Mouse (Mus musculus): ENCODE measurements around the gene Prss23. TPM values are rescaled to one million over a fixed set of nuclear protein-coding genes. Genes with fewer than 3 reads are reported as not detected.

Gene Prss23
- polyA plus RNA-seq, 1 experiment from 2014 or later = 14.9 TPM

GRCm38 (mm10) chr7:89558446-89559039 lies 31.6 kb upstream of the Prss23 start:
- Histone ChIP-seq H3K27ac (replicated peaks; ENCODE audit: low read depth, low read length) (no peak overlapping the region), H3K9me3 (ENCODE audit: control insufficient read depth, low read length) (no peaks in the 10 kb centered on the region), H3K36me3 (ENCODE audit: control insufficient read depth, insufficient read depth, low read length) (no peaks in the 10 kb centered on the region), H3K4me2 (ENCODE audit: low read depth, severe bottlenecking) (no peak overlapping the region), H3K27me3 (ENCODE audit: control insufficient read depth, insufficient read depth, low read length) (no peaks in the 10 kb centered on the region), H3K4me3 (ENCODE audit: low read depth, low read length) (no peak overlapping the region), H3K9ac (ENCODE audit: low read length) (no peak overlapping the region), H3K4me1 (ENCODE audit: control insufficient read depth, insufficient read depth, low read length) (no peaks in the 10 kb centered on the region)
- DNase-seq (ENCODE audit: low spot score) (no peak), ATAC-seq (ENCODE audit: insufficient number of reproducible peaks, low FRiP score, low TSS enrichment, low read depth) (no peak)
- 79% methylated on average over 11 of the region's 11 CpGs for WGBS

GRCm38 (mm10) chr7:89557056-89557455 lies 30.1 kb upstream of the Prss23 start:
- Histone ChIP-seq H3K4me2 (ENCODE audit: low read depth, severe bottlenecking) (no peak overlapping the region), H3K9ac (ENCODE audit: low read length) (no peak overlapping the region), H3K4me1 (ENCODE audit: control insufficient read depth, insufficient read depth, low read length) (no peaks in the 10 kb centered on the region), H3K27me3 (ENCODE audit: control insufficient read depth, insufficient read depth, low read length) (no peaks in the 10 kb centered on the region), H3K36me3 (ENCODE audit: control insufficient read depth, insufficient read depth, low read length) (no peaks in the 10 kb centered on the region), H3K4me3 (ENCODE audit: low read depth, low read length) (no peak overlapping the region), H3K27ac (replicated peaks; ENCODE audit: low read depth, low read length) (no peak overlapping the region), H3K9me3 (ENCODE audit: control insufficient read depth, low read length) (no peaks in the 10 kb centered on the region)
- no peak for ATAC-seq (ENCODE audit: insufficient number of reproducible peaks, low FRiP score, low TSS enrichment, low read depth)
- 85% methylated on average over 5 of the region's 5 CpGs for WGBS
- no peak for DNase-seq (ENCODE audit: low spot score)

- no peaks in the 10 kb centered on the region for H3K27me3 ChIP-seq (ENCODE audit: control insufficient read depth, insufficient read depth, low read length)
- no peak overlapping the region for H3K27ac ChIP-seq (replicated peaks; ENCODE audit: low read depth, low read length)
- H3K4me2 ChIP-seq (ENCODE audit: low read depth, severe bottlenecking) = no peak overlapping the region
- no peak overlapping the region for H3K4me3 ChIP-seq (ENCODE audit: low read depth, low read length)
- H3K36me3 ChIP-seq (ENCODE audit: control insufficient read depth, insufficient read depth, low read length) = no peaks in the 10 kb centered on the region
- DNase-seq (ENCODE audit: low spot score) (no peak), ATAC-seq (ENCODE audit: insufficient number of reproducible peaks, low FRiP score, low TSS enrichment, low read depth) (no peak)
- 86% methylated on average over 4 of the region's 4 CpGs for WGBS
- H3K4me1 ChIP-seq (ENCODE audit: control insufficient read depth, insufficient read depth, low read length) = no peaks in the 10 kb centered on the region
- H3K9me3 ChIP-seq (ENCODE audit: control insufficient read depth, low read length) = no peaks in the 10 kb centered on the region
- H3K9ac ChIP-seq (ENCODE audit: low read length) = no peak overlapping the region
Observed at GRCm38 (mm10) chr7:89556652-89557051, 29.7 kb upstream of the Prss23 start.

GRCm38 (mm10) chr7:89555170-89555569 lies 28.2 kb upstream of the Prss23 start:
- no peak for DNase-seq (ENCODE audit: low spot score)
- 60% methylated on average over 4 of the region's 4 CpGs for WGBS
- ATAC-seq (ENCODE audit: insufficient number of reproducible peaks, low FRiP score, low TSS enrichment, low read depth) = no peak
- no peaks in the 10 kb centered on the region for H3K9me3 ChIP-seq (ENCODE audit: control insufficient read depth, low read length)
- no peak overlapping the region for H3K4me3 ChIP-seq (ENCODE audit: low read depth, low read length)
- no peaks in the 10 kb centered on the region for H3K36me3 ChIP-seq (ENCODE audit: control insufficient read depth, insufficient read depth, low read length)
- no peak overlapping the region for H3K27ac ChIP-seq (replicated peaks; ENCODE audit: low read depth, low read length)
- H3K4me2 ChIP-seq (ENCODE audit: low read depth, severe bottlenecking) = no peak overlapping the region
- no peaks in the 10 kb centered on the region for H3K4me1 ChIP-seq (ENCODE audit: control insufficient read depth, insufficient read depth, low read length)
- H3K9ac ChIP-seq (ENCODE audit: low read length) = no peak overlapping the region
- H3K27me3 ChIP-seq (ENCODE audit: control insufficient read depth, insufficient read depth, low read length) = no peaks in the 10 kb centered on the region

GRCm38 (mm10) chr7:89554068-89554467 lies 27.1 kb upstream of the Prss23 start:
- Histone ChIP-seq H3K4me1 (ENCODE audit: control insufficient read depth, insufficient read depth, low read length) (no peaks in the 10 kb centered on the region), H3K9me3 (ENCODE audit: control insufficient read depth, low read length) (no peaks in the 10 kb centered on the region), H3K27ac (replicated peaks; ENCODE audit: low read depth, low read length) (no peak overlapping the region), H3K36me3 (ENCODE audit: control insufficient read depth, insufficient read depth, low read length) (no peaks in the 10 kb centered on the region), H3K27me3 (ENCODE audit: control insufficient read depth, insufficient read depth, low read length) (no peaks in the 10 kb centered on the region), H3K9ac (ENCODE audit: low read length) (no peak overlapping the region), H3K4me2 (ENCODE audit: low read depth, severe bottlenecking) (no peak overlapping the region), H3K4me3 (ENCODE audit: low read depth, low read length) (no peak overlapping the region)
- WGBS = 61% methylated on average over 1 of the region's 1 CpGs
- DNase-seq (ENCODE audit: low spot score) (no peak), ATAC-seq (ENCODE audit: insufficient number of reproducible peaks, low FRiP score, low TSS enrichment, low read depth) (no peak)

- no peak for ATAC-seq (ENCODE audit: insufficient number of reproducible peaks, low FRiP score, low TSS enrichment, low read depth)
- 92% methylated on average over 2 of the region's 2 CpGs for WGBS
- no peaks in the 10 kb centered on the region for H3K36me3 ChIP-seq (ENCODE audit: control insufficient read depth, insufficient read depth, low read length)
- H3K27me3 ChIP-seq (ENCODE audit: control insufficient read depth, insufficient read depth, low read length) = no peaks in the 10 kb centered on the region
- H3K9ac ChIP-seq (ENCODE audit: low read length) = no peak overlapping the region
- no peaks in the 10 kb centered on the region for H3K4me1 ChIP-seq (ENCODE audit: control insufficient read depth, insufficient read depth, low read length)
- H3K9me3 ChIP-seq (ENCODE audit: control insufficient read depth, low read length) = no peaks in the 10 kb centered on the region
- no peak overlapping the region for H3K4me3 ChIP-seq (ENCODE audit: low read depth, low read length)
- DNase-seq (ENCODE audit: low spot score) = no peak
- H3K4me2 ChIP-seq (ENCODE audit: low read depth, severe bottlenecking) = no peak overlapping the region
- H3K27ac ChIP-seq (replicated peaks; ENCODE audit: low read depth, low read length) = no peak overlapping the region
Observed at GRCm38 (mm10) chr7:89540976-89541375, 14.0 kb upstream of the Prss23 start.

- no peaks in the 10 kb centered on the region for H3K36me3 ChIP-seq (ENCODE audit: control insufficient read depth, insufficient read depth, low read length)
- no peak overlapping the region for H3K4me3 ChIP-seq (ENCODE audit: low read depth, low read length)
- no peaks in the 10 kb centered on the region for H3K9me3 ChIP-seq (ENCODE audit: control insufficient read depth, low read length)
- 72% methylated on average over 6 of the region's 6 CpGs for WGBS
- H3K4me2 ChIP-seq (ENCODE audit: low read depth, severe bottlenecking) = no peak overlapping the region
- DNase-seq (ENCODE audit: low spot score) = no peak
- H3K9ac ChIP-seq (ENCODE audit: low read length) = no peak overlapping the region
- no peaks in the 10 kb centered on the region for H3K4me1 ChIP-seq (ENCODE audit: control insufficient read depth, insufficient read depth, low read length)
- no peak overlapping the region for H3K27ac ChIP-seq (replicated peaks; ENCODE audit: low read depth, low read length)
- H3K27me3 ChIP-seq (ENCODE audit: control insufficient read depth, insufficient read depth, low read length) = no peaks in the 10 kb centered on the region
- ATAC-seq (ENCODE audit: insufficient number of reproducible peaks, low FRiP score, low TSS enrichment, low read depth) = no peak
Observed at GRCm38 (mm10) chr7:89539391-89539790, 12.4 kb upstream of the Prss23 start.

- DNase-seq (ENCODE audit: low spot score) (no peak), ATAC-seq (ENCODE audit: insufficient number of reproducible peaks, low FRiP score, low TSS enrichment, low read depth) (no peak)
- Histone ChIP-seq H3K4me1 (ENCODE audit: control insufficient read depth, insufficient read depth, low read length) (peaks cover 3% of the 10 kb centered on the region; the same call in 1 of the 2 replicates), H3K9me3 (ENCODE audit: control insufficient read depth, low read length) (no peaks in the 10 kb centered on the region), H3K27me3 (ENCODE audit: control insufficient read depth, insufficient read depth, low read length) (no peaks in the 10 kb centered on the region), H3K36me3 (ENCODE audit: control insufficient read depth, insufficient read depth, low read length) (no peaks in the 10 kb centered on the region), H3K27ac (replicated peaks; ENCODE audit: low read depth, low read length) (no peak overlapping the region), H3K4me2 (ENCODE audit: low read depth, severe bottlenecking) (no peak overlapping the region), H3K4me3 (ENCODE audit: low read depth, low read length) (no peak overlapping the region), H3K9ac (ENCODE audit: low read length) (no peak overlapping the region)
- WGBS = 89% methylated on average over 4 of the region's 4 CpGs
Observed at GRCm38 (mm10) chr7:89527430-89527856, 456 bp upstream of the Prss23 start.

GRCm38 (mm10) chr7:89523816-89524215 lies 3.2 kb downstream of the Prss23 start:
- H3K27ac ChIP-seq (replicated peaks; ENCODE audit: low read depth, low read length) = no peak overlapping the region

More at GRCm38 (mm10) chr7:89523816-89524215, 3.2 kb downstream of the Prss23 start:
- H3K36me3 ChIP-seq (ENCODE audit: control insufficient read depth, insufficient read depth, low read length) = no peaks in the 10 kb centered on the region
- no peak overlapping the region for H3K9ac ChIP-seq (ENCODE audit: low read length)
- no peaks in the 10 kb centered on the region for H3K9me3 ChIP-seq (ENCODE audit: control insufficient read depth, low read length)
- ATAC-seq (ENCODE audit: insufficient number of reproducible peaks, low FRiP score, low TSS enrichment, low read depth) (no peak), DNase-seq (ENCODE audit: low spot score) (no peak)
- 91% methylated on average over 4 of the region's 4 CpGs for WGBS
- H3K27me3 ChIP-seq (ENCODE audit: control insufficient read depth, insufficient read depth, low read length) = no peaks in the 10 kb centered on the region
- H3K4me3 ChIP-seq (ENCODE audit: low read depth, low read length) = no peak overlapping the region
- H3K4me2 ChIP-seq (ENCODE audit: low read depth, severe bottlenecking) = no peak overlapping the region
- peaks cover 5% of the 10 kb centered on the region; the same call in 1 of the 2 replicates for H3K4me1 ChIP-seq (ENCODE audit: control insufficient read depth, insufficient read depth, low read length)
